Mouse (Mus musculus) frontal cortex, postnatal 25 days (tissue): ENCODE data around the gene Tsacc.

Source experiments
- DNase-seq, 2 experiments: peaks; one replicate each; pipeline ENCODE4 v3.0.0; 2022; ENCODE audit warnings: low spot score in 2 of 2

Tsacc gene

GRCm38 (mm10) chr3:88238866-88239391 is 57.9 kb downstream of the Tsacc start:
- no peak for DNase-seq

GRCm38 (mm10) chr3:88237556-88238194 is 59.1 kb downstream of the Tsacc start:
- no peak for DNase-seq

GRCm38 (mm10) chr3:88237161-88237555 is 59.6 kb downstream of the Tsacc start:
- DNase-seq, result no peak

- DNase-seq, result no peak
Observed at GRCm38 (mm10) chr3:88235616-88236015, 61.2 kb downstream of the Tsacc start.

- no peak for DNase-seq
Observed at GRCm38 (mm10) chr3:88235216-88235615, 61.6 kb downstream of the Tsacc start.

GRCm38 (mm10) chr3:88234041-88234440 is 62.8 kb downstream of the Tsacc start:
- no peak for DNase-seq

- no peak for DNase-seq
Observed at GRCm38 (mm10) chr3:88232851-88233649, 63.7 kb downstream of the Tsacc start.
